ENCODE assay signal across 18 mouse cellular contexts in genomic region chr2:166027834-166028233, GRCm38 (mm10). TPM values are rescaled to one million over a fixed set of nuclear protein-coding genes. Genes with fewer than 3 reads are reported as not detected.
DNase-seq lines count a peak whose midpoint lies in the region; ATAC-seq and TF ChIP-seq lines count a peak whose summit lies in the region.
"Had no signal": no experiment of that assay in that cellular context is flagged by ENCODE, and none has a peak within 500 bp of the region (broad histone marks: within the 10 kb centered on the region; RNA-seq: fewer than 3 reads in every experiment).

No protein-coding gene starts in this region.

- no peak overlapping the region for H3K9ac ChIP-seq in heart, postnatal 0 days (replicated peaks; ENCODE audit: low read depth, low read length)
- H3K9ac ChIP-seq in heart, embryonic 12.5 days, result no peak overlapping the region
- H3K9ac ChIP-seq in lung, postnatal 0 days (replicated peaks; ENCODE audit: low read depth), result no peak overlapping the region
- no peak overlapping the region for H3K9ac ChIP-seq in ES-Bruce4 (ENCODE audit: low read depth, poor library complexity, severe bottlenecking)
- H3K9ac ChIP-seq: embryonic facial prominence, embryonic 12.5 days; forebrain, embryonic 15.5 days; heart, embryonic 15.5 days; hindbrain, embryonic 15.5 days had no signal

- 94% methylated on average over 3 of the region's 3 CpGs for WGBS in heart, postnatal 0 days
- WGBS in heart, embryonic 12.5 days, result 91% methylated on average over 3 of the region's 3 CpGs
- 70% methylated on average over 3 of the region's 3 CpGs for WGBS in lung, postnatal 0 days
- 59% methylated on average over 3 of the region's 3 CpGs for WGBS in lung, adult 2 months

- no peaks in the 10 kb centered on the region for H3K9me3 ChIP-seq in heart, postnatal 0 days (replicated peaks; ENCODE audit: control insufficient read depth, low read length)
- H3K9me3 ChIP-seq in heart, embryonic 12.5 days (replicated peaks), result no peaks in the 10 kb centered on the region
- no peaks in the 10 kb centered on the region for H3K9me3 ChIP-seq in lung, postnatal 0 days (ENCODE audit: low read length)
- no peaks in the 10 kb centered on the region for H3K9me3 ChIP-seq in ES-Bruce4 (replicated peaks; ENCODE audit: control insufficient read depth, insufficient read depth, low read length, poor library complexity, severe bottlenecking)
- H3K9me3 ChIP-seq: embryonic facial prominence, embryonic 12.5 days; forebrain, embryonic 15.5 days; heart, embryonic 15.5 days; hindbrain, embryonic 15.5 days had no signal

- no peak for TF ChIP-seq CTCF in heart, postnatal 0 days (IDR thresholded peaks at IDR 0.05; ENCODE audit: low read depth)
- TF ChIP-seq CTCF in lung, postnatal 0 days (IDR thresholded peaks at IDR 0.05), result no peak
- no peak for TF ChIP-seq CTCF in lung, adult 2 months (IDR thresholded peaks at IDR 0.05; ENCODE audit: insufficient read depth, low read length)
- TF ChIP-seq CTCF in ES-Bruce4 (IDR thresholded peaks at IDR 0.05; ENCODE audit: low read depth, low read length), result no peak

- H3K27ac ChIP-seq in heart, postnatal 0 days (ENCODE audit: low read depth), result peak overlapping the region; percentile 2; the same call in 1 of the 2 replicates
- H3K27ac ChIP-seq in heart, embryonic 12.5 days (ENCODE audit: poor library complexity, severe bottlenecking), result no peak overlapping the region
- H3K27ac ChIP-seq in lung, postnatal 0 days (ENCODE audit: low read length), result no peak overlapping the region
- peak overlapping the region; percentile 67 for H3K27ac ChIP-seq in ES-Bruce4 (ENCODE audit: insufficient read depth, low read length)
- H3K27ac ChIP-seq: embryonic facial prominence, embryonic 12.5 days; forebrain, embryonic 15.5 days; heart, embryonic 15.5 days; hindbrain, embryonic 15.5 days had no signal

- TF ChIP-seq POLR2A in lung, adult 2 months (IDR thresholded peaks at IDR 0.05; ENCODE audit: borderline replicate concordance, extremely low read depth, low read depth, low read length), result no peak
- TF ChIP-seq POLR2A in ES-Bruce4 (IDR thresholded peaks at IDR 0.05; ENCODE audit: insufficient read depth, low read length), result no peak

- no peak overlapping the region for H3K4me3 ChIP-seq in heart, postnatal 0 days (ENCODE audit: low read depth, low read length)
- no peak overlapping the region for H3K4me3 ChIP-seq in heart, embryonic 12.5 days
- H3K4me3 ChIP-seq in lung, postnatal 0 days (ENCODE audit: low read depth, low read length), result no peak overlapping the region
- H3K4me3 ChIP-seq in lung, adult 2 months (replicated peaks; ENCODE audit: extremely low read depth, low read depth, low read length), result no peak overlapping the region
- no peak overlapping the region for H3K4me3 ChIP-seq in ES-Bruce4 (ENCODE audit: low read depth, low read length)
- H3K4me3 ChIP-seq: embryonic facial prominence, embryonic 12.5 days; forebrain, embryonic 15.5 days; heart, embryonic 15.5 days; hindbrain, embryonic 15.5 days had no signal

- DNase-seq in heart, postnatal 0 days (ENCODE audit: low spot score), result no peak
- DNase-seq in lung, postnatal 0 days (ENCODE audit: low spot score), result peak; percentile 41
- no peak for DNase-seq in lung, adult 2 months
- DNase-seq in A20 (ENCODE audit: low read depth, low spot score), result peak; percentile 35
- no peak for DNase-seq in layer of hippocampus, adult 9-11 months
- DNase-seq: adrenal gland, postnatal 10 days; B cell, adult 2 months; cerebellum, adult 11-12 months; cerebellum, adult 9-10 months; cerebellum, postnatal 25 days; gastrocnemius, postnatal 10 days had no signal

- H3K4me1 ChIP-seq in heart, postnatal 0 days (ENCODE audit: control insufficient read depth, insufficient read depth), result peaks cover 27% of the 10 kb centered on the region
- peaks cover 43% of the 10 kb centered on the region for H3K4me1 ChIP-seq in heart, embryonic 12.5 days (replicated peaks)
- H3K4me1 ChIP-seq in lung, postnatal 0 days (ENCODE audit: insufficient read depth, low read depth, low read length), result peaks cover 12% of the 10 kb centered on the region; the same call in 1 of the 2 replicates
- peaks cover 39% of the 10 kb centered on the region for H3K4me1 ChIP-seq in lung, adult 2 months (ENCODE audit: control insufficient read depth, insufficient read depth, low read length)
- H3K4me1 ChIP-seq in ES-Bruce4 (ENCODE audit: control insufficient read depth, insufficient read depth, low read length), result peaks cover 6% of the 10 kb centered on the region

- no peaks in the 10 kb centered on the region for H3K36me3 ChIP-seq in heart, postnatal 0 days (replicated peaks; ENCODE audit: control insufficient read depth, insufficient read depth, low read length)
- no peaks in the 10 kb centered on the region for H3K36me3 ChIP-seq in heart, embryonic 12.5 days
- H3K36me3 ChIP-seq in lung, postnatal 0 days (ENCODE audit: insufficient read depth, low read length), result no peaks in the 10 kb centered on the region
- H3K36me3 ChIP-seq in ES-Bruce4 (ENCODE audit: control insufficient read depth, insufficient read depth, low read length, poor library complexity, severe bottlenecking), result no peaks in the 10 kb centered on the region
- H3K36me3 ChIP-seq: embryonic facial prominence, embryonic 12.5 days; forebrain, embryonic 15.5 days; heart, embryonic 15.5 days; hindbrain, embryonic 15.5 days had no signal

- TF ChIP-seq EP300 in heart, postnatal 0 days (IDR thresholded peaks at IDR 0.05; ENCODE audit: low read depth), result no peak
- TF ChIP-seq EP300 in lung, postnatal 0 days (IDR thresholded peaks at IDR 0.05), result no peak
- TF ChIP-seq EP300 in ES-Bruce4 (IDR thresholded peaks at IDR 0.05; ENCODE audit: insufficient read depth, low read depth, low read length), result no peak

- no peak for ATAC-seq in heart, postnatal 0 days (ENCODE audit: insufficient read depth, low read depth)
- no peak for ATAC-seq in heart, embryonic 12.5 days (ENCODE audit: insufficient number of reproducible peaks, low FRiP score)
- ATAC-seq in lung, postnatal 0 days, result no peak
- ATAC-seq: CD4-positive, CD25-positive, alpha-beta regulatory T cell, adult 4 months; forebrain, embryonic 15.5 days had no signal

- H3K27me3 ChIP-seq in heart, postnatal 0 days (ENCODE audit: control insufficient read depth, insufficient read depth, low read length), result no peaks in the 10 kb centered on the region
- no peaks in the 10 kb centered on the region for H3K27me3 ChIP-seq in heart, embryonic 12.5 days (replicated peaks)
- no peaks in the 10 kb centered on the region for H3K27me3 ChIP-seq in lung, postnatal 0 days (replicated peaks; ENCODE audit: insufficient read depth, low read length)
- H3K27me3 ChIP-seq in ES-Bruce4 (ENCODE audit: control insufficient read depth, insufficient read depth, low read length, poor library complexity, severe bottlenecking), result no peaks in the 10 kb centered on the region
- H3K27me3 ChIP-seq: embryonic facial prominence, embryonic 12.5 days; forebrain, embryonic 15.5 days; heart, embryonic 15.5 days; hindbrain, embryonic 15.5 days had no signal

- H3K4me2 ChIP-seq in heart, postnatal 0 days (ENCODE audit: low read depth, low read length), result no peak overlapping the region
- no peak overlapping the region for H3K4me2 ChIP-seq in heart, embryonic 12.5 days
- no peak overlapping the region for H3K4me2 ChIP-seq in lung, postnatal 0 days (replicated peaks; ENCODE audit: low read depth, low read length)
- H3K4me2 ChIP-seq: embryonic facial prominence, embryonic 12.5 days; forebrain, embryonic 15.5 days; heart, embryonic 15.5 days; hindbrain, embryonic 15.5 days had no signal

RNA-seq across cellular contexts. Expression of gene Ncoa3, which starts 35.4 kb away (rescaled TPM):
- 17.7 and 48.7 TPM in 2 replicates for total RNA-seq in heart, postnatal 0 days (2014; rRNA removed; ENCODE audit: low replicate concordance)
- 5.8 and 6.2 TPM in 2 replicates for polyA plus RNA-seq in heart, postnatal 0 days (2015; fragmentation: Nextera tagmentation; extraction: Ambion mirVana)
- 16.4 and 17.4 TPM in 2 replicates for polyA plus RNA-seq in heart, embryonic 12.5 days (2016; fragmentation: Nextera tagmentation; extraction: Ambion mirVana)
- polyA plus RNA-seq in lung, postnatal 0 days (2015; fragmentation: Nextera tagmentation; extraction: Ambion mirVana), result 8.5 and 10.4 TPM in 2 replicates
- 35.3 and 40.3 TPM in 2 replicates for polyA plus RNA-seq in lung, adult 2 months (2012; rRNA removed)
- polyA plus RNA-seq in ES-Bruce4 (2011; ENCODE audit: insufficient read depth, insufficient read length, low read depth, missing spikeins), result 118 and 124 TPM in 2 replicates

Comparison
In these comparisons a context has a peak if more than half of its experiments do, and no peak if none do; other contexts are left out.
1. DNase-seq: peak in lung, postnatal 0 days (single experiment) and A20 (single experiment); none in heart, postnatal 0 days (single experiment), lung, adult 2 months (single experiment) and layer of hippocampus, adult 9-11 months (single experiment).
2. H3K27ac ChIP-seq: peak in heart, postnatal 0 days (single experiment) and ES-Bruce4 (single experiment); none in heart, embryonic 12.5 days (single experiment) and lung, postnatal 0 days (single experiment).